Comparison of ENCODE assay signal across 11 mouse cellular contexts in the genomic region with DNA sequence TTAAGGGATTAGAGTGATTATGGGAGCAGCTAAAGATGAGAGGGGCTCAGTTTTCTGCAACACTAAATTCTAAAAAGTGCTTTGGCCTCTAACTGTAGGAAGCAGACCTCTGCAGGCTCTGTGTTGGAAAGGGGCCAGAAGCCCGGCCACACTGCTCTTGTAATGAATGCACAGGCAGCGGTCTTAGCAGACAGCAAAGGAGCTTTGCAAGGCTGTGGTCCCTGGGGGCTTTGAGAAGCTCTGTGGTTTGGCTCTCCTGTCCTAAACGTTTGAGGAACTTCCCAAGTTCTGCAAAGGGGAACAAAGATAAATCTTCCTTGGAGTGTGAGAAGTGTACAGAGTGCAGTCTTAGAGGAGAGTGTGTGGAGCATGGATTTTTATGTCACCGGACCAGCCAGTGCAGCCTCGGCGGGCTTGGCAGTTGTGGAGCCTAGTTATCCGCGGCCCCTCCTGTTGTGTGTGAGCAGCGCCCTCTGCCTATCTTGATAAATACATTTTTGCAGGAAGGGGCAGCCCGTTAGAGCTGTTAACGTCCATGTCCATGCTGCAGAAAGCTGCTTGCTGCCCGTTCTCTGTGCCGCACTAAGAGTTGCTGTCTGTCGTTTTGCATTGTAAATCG. TPM values are rescaled to one million over a fixed set of nuclear protein-coding genes. Genes with fewer than 3 reads are reported as not detected.
DNase-seq lines count a peak whose midpoint lies in the region; ATAC-seq and TF ChIP-seq lines count a peak whose summit lies in the region.
"Had no signal": no experiment of that assay in that cellular context is flagged by ENCODE, and none has a peak within 500 bp of the region (broad histone marks: within the 10 kb centered on the region; RNA-seq: fewer than 3 reads in every experiment).

No protein-coding gene starts in this region.

- no peak overlapping the region for H3K9ac ChIP-seq in limb, embryonic 15.5 days
- no peak overlapping the region for H3K9ac ChIP-seq in hindbrain, embryonic 16.5 days (ENCODE audit: low read depth, low read length)
- H3K9ac ChIP-seq: embryonic facial prominence, embryonic 12.5 days had no signal

- H3K4me1 ChIP-seq in limb, embryonic 15.5 days = peaks cover 13% of the 10 kb centered on the region; the same call in 1 of the 2 replicates
- no peaks in the 10 kb centered on the region for H3K4me1 ChIP-seq in hindbrain, embryonic 16.5 days (ENCODE audit: control insufficient read depth, insufficient read depth, low read depth, low read length)
- H3K4me1 ChIP-seq: embryonic facial prominence, embryonic 12.5 days had no signal

- no peak for ATAC-seq in cerebellum, adult (ENCODE audit: insufficient number of reproducible peaks, low FRiP score, low TSS enrichment)
- ATAC-seq in limb, embryonic 15.5 days (ENCODE audit: insufficient number of reproducible peaks, low FRiP score, low TSS enrichment, low read depth) = peak; percentile 62; the same call in 1 of the 2 replicates
- no peak; the same call in 1 of the 2 replicates for ATAC-seq in hindbrain, embryonic 16.5 days

- DNase-seq in cerebellum, adult 18-20 months = peak; percentile 23 to 51
- DNase-seq in lung, postnatal 36 days = peak; percentile 22
- no peak for DNase-seq in lung, postnatal 14 days
- peak; percentile 67 for DNase-seq in gastrocnemius, adult 2 months
- DNase-seq in frontal cortex, postnatal 36 days (ENCODE audit: low spot score in 2 of 2) = no peak

- H3K4me3 ChIP-seq in gastrocnemius, adult 2 months = peak overlapping the region; percentile 23
- no peak overlapping the region for H3K4me3 ChIP-seq in limb, embryonic 15.5 days
- H3K4me3 ChIP-seq in hindbrain, embryonic 16.5 days (ENCODE audit: low read length) = no peak overlapping the region
- H3K4me3 ChIP-seq: embryonic facial prominence, embryonic 12.5 days had no signal

- H3K4me2 ChIP-seq in limb, embryonic 15.5 days = no peak overlapping the region
- H3K4me2 ChIP-seq in hindbrain, embryonic 16.5 days (ENCODE audit: low read length) = no peak overlapping the region
- H3K4me2 ChIP-seq: embryonic facial prominence, embryonic 12.5 days had no signal

- no peaks in the 10 kb centered on the region for H3K9me3 ChIP-seq in limb, embryonic 15.5 days
- no peaks in the 10 kb centered on the region for H3K9me3 ChIP-seq in hindbrain, embryonic 16.5 days (ENCODE audit: control insufficient read depth, low read length)
- H3K9me3 ChIP-seq: embryonic facial prominence, embryonic 12.5 days had no signal

- TF ChIP-seq CTCF in gastrocnemius, adult 2 months (IDR thresholded peaks at IDR 0.05) = peak; percentile 27; the same call in 1 of the 2 replicates

- H3K27ac ChIP-seq in gastrocnemius, adult 2 months = no peak overlapping the region
- H3K27ac ChIP-seq in limb, embryonic 15.5 days = peak overlapping the region; percentile 9; the same call in 1 of the 2 replicates
- H3K27ac ChIP-seq in hindbrain, embryonic 16.5 days (ENCODE audit: low read depth, low read length) = no peak overlapping the region
- H3K27ac ChIP-seq: embryonic facial prominence, embryonic 12.5 days had no signal

- peaks cover 64% of the 10 kb centered on the region for H3K36me3 ChIP-seq in limb, embryonic 15.5 days
- H3K36me3 ChIP-seq in hindbrain, embryonic 16.5 days (ENCODE audit: control insufficient read depth, insufficient read depth, low read length) = peaks cover 37% of the 10 kb centered on the region

- intact Hi-C loops in gastrocnemius, adult 2 months (cut with DNase I) = no loop called here

- no peaks in the 10 kb centered on the region for H3K27me3 ChIP-seq in limb, embryonic 15.5 days
- H3K27me3 ChIP-seq in hindbrain, embryonic 16.5 days (replicated peaks; ENCODE audit: control insufficient read depth, insufficient read depth, low read length) = no peaks in the 10 kb centered on the region
- H3K27me3 ChIP-seq: embryonic facial prominence, embryonic 12.5 days had no signal

- 68% methylated on average over 15 of the region's 15 CpGs for whole genome bisulfite sequencing in limb, embryonic 15.5 days
- WGBS in hindbrain, embryonic 16.5 days = 51% methylated on average over 15 of the region's 15 CpGs

RNA-seq across cellular contexts. Expression of a gene that starts 33.0 kb away (rescaled TPM):
- 10 to 100 TPM; 68.8 to 74.4 TPM for total RNA-seq in gastrocnemius, adult 2 months (2021)
- polyA plus RNA-seq in limb, embryonic 15.5 days (2015; fragmentation: Nextera tagmentation; extraction: Ambion mirVana) = 17.7 and 18.4 TPM in 2 replicates
- polyA plus RNA-seq in hindbrain, embryonic 16.5 days (2015; fragmentation: Nextera tagmentation; extraction: Ambion mirVana) = 12.5 and 14.6 TPM in 2 replicates

RNA-seq across cellular contexts. Expression of a gene that starts 35.4 kb away (rescaled TPM):
- not detected for total RNA-seq in gastrocnemius, adult 2 months (2021)
- polyA plus RNA-seq in limb, embryonic 15.5 days (2015; fragmentation: Nextera tagmentation; extraction: Ambion mirVana) = not detected in 2 replicates
- polyA plus RNA-seq in hindbrain, embryonic 16.5 days (2015; fragmentation: Nextera tagmentation; extraction: Ambion mirVana) = not detected in 2 replicates
- total RNA-seq: left cerebral cortex, postnatal 14 days had no signal
- polyA plus RNA-seq: C2C12; embryonic facial prominence, embryonic 12.5 days had no signal

Comparison
In these comparisons a context has a peak if more than half of its experiments do, and no peak if none do; other contexts are left out.
1. DNase-seq: peak in cerebellum, adult 18-20 months (2 of 2), lung, postnatal 36 days (single experiment) and gastrocnemius, adult 2 months (single experiment); none in lung, postnatal 14 days (single experiment) and frontal cortex, postnatal 36 days (0 of 2).